Mouse (Mus musculus) heart, embryonic 12.5 days (tissue): ENCODE measurements at regions not wholly inside any gene's neighbourhood (a gene's known extent, or its start where the extent isn't known, plus 50 kb on each side); places are given as distances from the start of the nearest gene placed in this dataset.
A peak's percentile ranks its signal among the peaks of the same experiment; 100 is the strongest.

ENCODE experiments used
- ATAC-seq: fragments of 200-750 bp; cut with Nextera tagmentation; 2 replicates; pipeline ENCODE4 v1.8.0; 2017; ENCODE audit warnings: moderate TSS enrichment, moderate library complexity; ENCODE audit not compliant: insufficient number of reproducible peaks, low FRiP score
- H3K27ac ChIP-seq: fragments of 300-500 bp; sonication (generic); 2 replicates; pipeline ENCODE4 v1.5.1; 2016; ENCODE audit warnings: mild to moderate bottlenecking, moderate library complexity; ENCODE audit not compliant: poor library complexity, severe bottlenecking
- H3K27me3 ChIP-seq: fragments of 300-500 bp; sonication (generic); replicated peaks from 2 replicates; pipeline ENCODE4 v1.6.1; 2016; ENCODE audit warnings: mild to moderate bottlenecking, moderate library complexity
- H3K36me3 ChIP-seq: fragments of 300-500 bp; sonication (generic); 2 replicates; pipeline ENCODE4 v1.6.1; 2016; ENCODE audit warnings: mild to moderate bottlenecking, moderate library complexity
- H3K4me1 ChIP-seq: fragments of 300-500 bp; sonication (generic); replicated peaks from 2 replicates; pipeline ENCODE4 v1.6.1; 2016; ENCODE audit warnings: mild to moderate bottlenecking
- H3K4me2 ChIP-seq: fragments of 300-500 bp; sonication (generic); 2 replicates; pipeline ENCODE4 v1.6.1; 2016; ENCODE audit warnings: mild to moderate bottlenecking, moderate library complexity
- H3K4me3 ChIP-seq: fragments of 300-500 bp; sonication (generic); 2 replicates; pipeline ENCODE4 v1.5.1; 2016; ENCODE audit warnings: mild to moderate bottlenecking
- H3K9ac ChIP-seq: fragments of 300-500 bp; sonication (generic); 2 replicates; pipeline ENCODE4 v1.6.1; 2016; ENCODE audit warnings: mild to moderate bottlenecking, moderate library complexity
- H3K9me3 ChIP-seq: fragments of 300-500 bp; sonication (generic); replicated peaks from 2 replicates; pipeline ENCODE4 v1.6.1; 2016; ENCODE audit warnings: mild to moderate bottlenecking, moderate library complexity
- WGBS: fragments of 180-500 bp; shearing (Covaris S2); methylation state at CpG from one replicate; pipeline ENCODE4 v1.1.7; 2016; 5-methylcytosine and 5-hydroxymethylcytosine counted together

DNA sequence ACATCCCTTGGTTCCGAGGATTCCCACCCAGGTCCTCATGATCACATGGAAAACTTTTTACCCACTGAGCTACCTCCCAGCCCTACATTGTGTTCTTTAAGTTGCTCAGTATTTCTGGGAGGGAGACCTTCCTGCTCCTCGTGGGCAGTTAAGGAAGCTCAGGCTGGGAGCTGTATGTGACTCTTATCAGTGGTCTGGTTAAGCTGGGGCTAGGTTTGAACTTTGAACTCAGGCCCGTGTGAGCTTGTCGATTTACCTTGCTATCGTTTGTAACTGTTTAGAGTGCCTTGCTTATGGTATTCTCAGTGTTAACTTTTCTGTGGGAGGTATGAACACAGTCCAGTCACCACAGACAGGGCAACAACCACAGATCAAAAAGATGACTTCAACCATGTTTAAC is 68.4 kb upstream of the Tpm1 start:
- no peak overlapping the region for H3K4me2 ChIP-seq
- no peaks in the 10 kb centered on the region for H3K27me3 ChIP-seq
- ATAC-seq = no peak
- 51% methylated on average over 5 of the region's 5 CpGs for WGBS
- 0 out of 2 replicates have a peak, but pooled peaks cover 2% of the 10 kb centered on the region for H3K9me3 ChIP-seq
- no peaks in the 10 kb centered on the region for H3K36me3 ChIP-seq
- H3K27ac ChIP-seq = no peak overlapping the region
- peaks cover 41% of the 10 kb centered on the region for H3K4me1 ChIP-seq
- H3K9ac ChIP-seq = no peak overlapping the region
- no peak overlapping the region for H3K4me3 ChIP-seq

DNA sequence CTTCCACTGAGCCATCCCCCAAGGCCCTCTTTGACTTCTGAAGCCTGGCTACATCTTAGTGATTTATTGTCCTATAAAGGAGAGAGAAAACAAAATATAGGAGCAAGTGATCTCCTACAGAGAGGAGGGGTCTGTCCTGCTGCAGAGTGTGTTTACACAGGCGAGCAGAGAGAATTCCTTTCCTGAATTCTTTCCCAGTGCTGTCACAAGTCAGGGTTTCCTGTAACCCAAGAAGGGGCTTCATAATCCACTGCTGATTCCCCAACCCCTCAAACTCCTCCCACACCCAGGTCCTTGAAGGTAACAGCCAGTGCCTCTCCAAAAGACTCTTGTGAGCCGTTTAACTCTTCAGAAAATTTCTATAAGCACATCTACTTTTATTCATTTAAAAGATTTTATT is 66.8 kb upstream of the Tpm1 start:
- 8% methylated on average over 2 of the region's 2 CpGs for WGBS
- H3K4me1 ChIP-seq = peaks cover 41% of the 10 kb centered on the region
- no peak overlapping the region for H3K4me2 ChIP-seq
- peak; percentile 78 for ATAC-seq
- no peaks in the 10 kb centered on the region for H3K27me3 ChIP-seq
- no peaks in the 10 kb centered on the region for H3K36me3 ChIP-seq
- H3K9me3 ChIP-seq = 0 out of 2 replicates have a peak, but pooled peaks cover 2% of the 10 kb centered on the region
- no peak overlapping the region for H3K9ac ChIP-seq
- H3K4me3 ChIP-seq = no peak overlapping the region
- H3K27ac ChIP-seq = peak overlapping the region; percentile 88

DNA sequence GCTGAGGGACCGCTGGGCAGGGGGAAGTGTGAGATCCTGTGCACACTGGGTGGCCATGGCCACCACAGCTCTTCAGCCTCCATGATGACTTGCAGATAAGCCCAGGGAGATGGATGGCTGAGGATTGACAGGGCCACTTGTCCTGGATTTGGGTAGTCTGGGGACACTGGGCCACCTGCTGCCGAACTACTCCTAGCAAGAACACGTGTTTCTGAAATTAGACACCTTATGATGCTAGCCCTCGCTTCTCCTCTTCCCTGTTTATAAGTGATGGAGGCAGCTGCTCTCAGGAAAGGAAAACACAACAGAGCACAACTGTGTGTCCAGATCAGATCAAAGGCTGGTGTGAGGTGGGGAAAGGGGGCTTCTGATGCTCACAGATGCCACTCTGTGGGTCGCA is 64.9 kb upstream of the Tpm1 start:
- no peaks in the 10 kb centered on the region for H3K9me3 ChIP-seq
- H3K27me3 ChIP-seq = no peaks in the 10 kb centered on the region
- no peak overlapping the region for H3K9ac ChIP-seq
- 47% methylated on average over 5 of the region's 5 CpGs for WGBS
- H3K4me2 ChIP-seq = no peak overlapping the region
- no peak overlapping the region for H3K4me3 ChIP-seq
- no peak for ATAC-seq
- H3K36me3 ChIP-seq = no peaks in the 10 kb centered on the region
- H3K27ac ChIP-seq = no peak overlapping the region
- peaks cover 44% of the 10 kb centered on the region for H3K4me1 ChIP-seq

DNA sequence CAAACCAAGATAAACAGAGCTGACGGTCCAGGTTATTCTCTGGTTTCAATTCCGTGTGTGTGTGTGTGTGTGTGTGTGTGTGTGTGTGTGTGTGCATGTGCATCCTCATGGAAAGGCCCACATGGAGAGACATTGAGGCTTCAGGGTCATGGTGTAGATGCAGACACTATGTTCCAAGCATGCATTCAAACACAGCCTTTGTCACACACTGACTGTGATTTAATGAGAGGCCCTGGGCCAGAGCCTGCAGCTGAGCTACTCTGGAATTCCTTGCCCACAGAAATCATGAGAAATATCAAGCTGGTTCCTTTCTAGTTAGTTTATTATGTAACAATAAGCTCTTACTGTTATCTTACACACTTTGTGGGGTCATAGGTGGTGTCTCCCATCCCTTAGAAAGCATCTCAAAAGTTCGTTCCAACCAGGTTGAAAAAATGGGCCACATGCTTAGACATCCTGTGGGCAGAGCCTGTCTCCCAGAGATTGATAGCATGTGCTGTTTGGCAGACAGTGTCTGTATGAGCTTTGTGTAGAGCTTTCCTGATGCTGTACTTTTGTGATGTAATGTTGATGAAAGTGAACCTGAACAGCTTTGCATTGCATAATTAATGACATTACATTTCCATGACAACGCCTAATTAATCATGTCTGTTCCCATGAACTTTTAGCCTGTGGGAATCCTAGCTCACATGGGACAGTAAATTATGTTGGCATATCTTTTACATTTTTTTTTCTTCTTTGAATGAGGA is 62.8 kb upstream of the Tpm1 start:
- H3K4me3 ChIP-seq = no peak overlapping the region
- no peak for ATAC-seq
- no peak overlapping the region for H3K9ac ChIP-seq
- 80% methylated on average over 4 of the region's 4 CpGs for WGBS
- no peaks in the 10 kb centered on the region for H3K9me3 ChIP-seq
- H3K27me3 ChIP-seq = no peaks in the 10 kb centered on the region
- no peak overlapping the region for H3K27ac ChIP-seq
- no peak overlapping the region for H3K4me2 ChIP-seq
- no peaks in the 10 kb centered on the region for H3K36me3 ChIP-seq
- H3K4me1 ChIP-seq = peaks cover 51% of the 10 kb centered on the region

DNA sequence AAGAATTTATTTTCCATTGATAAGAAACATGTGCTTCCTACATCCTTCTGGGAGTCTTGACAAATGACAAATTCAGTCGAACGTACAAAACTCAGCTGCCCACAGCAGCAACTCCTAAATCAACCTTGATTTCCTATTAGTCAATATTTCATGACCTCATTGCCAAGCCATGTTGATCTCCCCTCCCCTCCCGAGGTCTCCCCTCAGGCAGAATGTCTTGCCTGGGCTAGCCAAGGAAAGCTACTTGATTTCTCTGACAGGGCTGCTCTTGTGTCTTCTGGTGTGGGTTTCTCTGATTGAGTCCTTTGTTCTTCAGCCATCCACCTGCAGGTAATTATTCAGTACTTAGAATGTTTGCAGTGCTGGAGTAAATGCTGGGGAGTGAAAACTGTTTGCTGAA is 58.7 kb upstream of the Tpm1 start:
- Histone ChIP-seq H3K4me2 (no peak overlapping the region), H3K9me3 (no peaks in the 10 kb centered on the region), H3K9ac (no peak overlapping the region), H3K27ac (no peak overlapping the region; the same call in 1 of the 2 replicates), H3K4me1 (peaks cover 47% of the 10 kb centered on the region), H3K4me3 (no peak overlapping the region), H3K27me3 (no peaks in the 10 kb centered on the region), H3K36me3 (no peaks in the 10 kb centered on the region)
- ATAC-seq = no peak
- 30% methylated on average over 3 of the region's 3 CpGs for WGBS

DNA sequence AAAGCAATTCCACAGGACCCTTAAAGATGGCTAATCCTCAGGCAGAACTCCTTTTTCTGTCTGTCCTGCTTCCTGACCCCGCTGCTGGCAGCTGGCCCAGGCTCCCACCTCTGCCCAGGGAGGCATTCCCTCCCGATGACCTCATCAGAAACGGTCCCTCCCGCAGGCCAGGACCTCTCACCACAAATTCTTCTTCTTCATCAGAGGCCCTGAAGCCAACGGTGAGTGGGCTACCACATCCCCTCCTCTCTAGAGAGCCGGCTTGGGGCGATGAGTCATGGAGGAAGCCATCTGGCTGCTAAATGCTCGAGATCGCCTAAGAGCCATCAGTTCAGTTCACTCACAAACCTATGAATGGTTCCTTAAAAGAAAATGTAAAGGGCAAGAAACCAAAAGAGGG is 56.7 kb upstream of the Tpm1 start:
- Histone ChIP-seq H3K4me2 (peak overlapping the region; percentile 2; the same call in 1 of the 2 replicates), H3K4me3 (no peak overlapping the region), H3K9ac (no peak overlapping the region), H3K9me3 (no peaks in the 10 kb centered on the region), H3K4me1 (peaks cover 59% of the 10 kb centered on the region), H3K27ac (peak overlapping the region; percentile 77), H3K27me3 (no peaks in the 10 kb centered on the region), H3K36me3 (no peaks in the 10 kb centered on the region)
- 3% methylated on average over 9 of the region's 9 CpGs for WGBS
- ATAC-seq = peak; percentile 65; the same call in 1 of the 2 replicates

DNA sequence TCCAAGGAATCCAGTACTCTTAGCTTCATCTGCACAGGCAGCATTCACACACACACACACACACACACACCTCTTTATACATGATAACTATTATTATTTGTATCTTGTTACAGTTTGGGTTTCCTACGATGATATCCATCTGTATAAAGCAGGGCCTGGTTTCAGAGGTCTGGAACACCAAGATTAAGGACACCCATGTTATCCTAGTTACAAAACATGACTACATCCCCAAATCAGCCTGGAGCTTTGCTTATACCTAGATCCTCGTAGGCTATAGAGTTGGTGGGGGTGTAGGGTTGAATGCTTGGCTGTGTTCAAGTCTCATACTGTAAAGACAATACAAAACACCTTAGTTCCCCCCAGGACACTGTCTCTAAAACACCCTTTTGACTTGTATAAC is 56.0 kb upstream of the Tpm1 start:
- Histone ChIP-seq H3K4me1 (peaks cover 54% of the 10 kb centered on the region), H3K27me3 (no peaks in the 10 kb centered on the region), H3K36me3 (no peaks in the 10 kb centered on the region), H3K9me3 (no peaks in the 10 kb centered on the region), H3K4me3 (no peak overlapping the region), H3K4me2 (no peak overlapping the region), H3K27ac (peak overlapping the region; percentile 77), H3K9ac (no peak overlapping the region)
- 69% methylated on average over 2 of the region's 2 CpGs for WGBS
- no peak for ATAC-seq

DNA sequence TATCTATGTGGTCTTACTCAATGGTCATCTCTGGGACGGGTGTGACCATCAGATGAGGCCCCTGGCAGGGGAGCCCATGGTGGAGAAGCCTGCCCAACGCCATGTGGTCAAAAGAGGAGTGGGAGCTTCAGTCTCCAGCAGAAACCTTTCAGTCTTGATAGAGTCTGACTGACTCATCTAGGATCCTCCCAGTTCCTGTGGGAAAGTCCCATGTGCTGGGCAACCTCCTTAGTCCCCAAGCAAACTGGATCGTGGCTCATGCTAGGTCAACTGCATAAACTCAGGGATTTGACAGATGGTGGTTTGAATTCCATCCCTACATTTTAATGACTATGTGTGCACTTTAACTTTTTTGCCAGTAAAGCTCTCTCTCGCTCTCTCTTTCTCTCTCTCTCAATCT is 55.4 kb upstream of the Tpm1 start:
- Histone ChIP-seq H3K4me1 (peaks cover 58% of the 10 kb centered on the region), H3K4me3 (no peak overlapping the region), H3K27ac (no peak overlapping the region), H3K9me3 (no peaks in the 10 kb centered on the region), H3K4me2 (no peak overlapping the region), H3K36me3 (no peaks in the 10 kb centered on the region), H3K9ac (no peak overlapping the region), H3K27me3 (no peaks in the 10 kb centered on the region)
- 68% methylated on average over 4 of the region's 4 CpGs for WGBS
- no peak for ATAC-seq

DNA sequence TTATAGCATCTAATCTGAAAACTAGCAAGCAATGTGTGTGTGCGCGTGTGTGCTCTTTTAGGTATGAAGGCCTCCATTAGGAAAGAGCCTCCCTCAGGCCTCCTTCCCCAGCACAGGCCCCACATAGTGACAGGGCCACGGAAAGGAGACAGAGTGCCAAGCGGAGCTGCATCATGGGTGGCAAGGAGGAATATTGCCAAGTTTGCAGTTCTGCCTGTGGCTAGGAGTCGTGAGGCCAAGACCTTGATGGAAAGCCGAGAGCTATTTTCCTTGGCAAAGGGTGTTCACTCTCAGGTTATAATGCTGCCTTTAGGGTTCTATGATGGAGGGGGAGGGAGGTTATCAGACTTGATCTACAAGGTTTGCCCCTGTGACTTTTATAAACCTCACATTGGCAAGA is 53.4 kb upstream of the Tpm1 start:
- ATAC-seq = no peak
- peaks cover 66% of the 10 kb centered on the region for H3K4me1 ChIP-seq
- no peak overlapping the region for H3K4me2 ChIP-seq
- no peaks in the 10 kb centered on the region for H3K9me3 ChIP-seq
- no peaks in the 10 kb centered on the region for H3K36me3 ChIP-seq
- 69% methylated on average over 6 of the region's 6 CpGs for WGBS
- no peaks in the 10 kb centered on the region for H3K27me3 ChIP-seq
- H3K27ac ChIP-seq = no peak overlapping the region
- no peak overlapping the region for H3K9ac ChIP-seq
- H3K4me3 ChIP-seq = no peak overlapping the region

DNA sequence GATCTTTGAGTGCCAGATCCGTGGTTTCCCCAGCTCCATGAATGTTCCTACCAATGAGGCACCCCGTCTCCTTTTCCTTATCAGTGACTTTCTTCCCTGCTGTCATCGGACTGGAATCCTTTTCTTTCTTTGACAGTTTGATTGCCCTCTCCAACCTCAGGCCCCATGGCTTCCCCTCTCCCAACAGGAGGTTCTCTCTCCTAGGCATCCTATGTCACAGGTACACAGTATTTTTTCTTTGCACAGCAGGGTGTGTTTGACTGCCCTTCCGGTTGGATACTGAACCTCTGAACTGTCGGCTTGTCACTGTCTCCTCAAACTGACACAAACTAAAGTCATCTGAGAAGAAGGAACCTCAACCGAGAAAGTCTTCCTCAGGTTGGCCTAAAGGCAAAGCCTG is 50.3 kb upstream of the Tpm1 start:
- Histone ChIP-seq H3K36me3 (no peaks in the 10 kb centered on the region), H3K4me3 (no peak overlapping the region), H3K4me1 (peaks cover 42% of the 10 kb centered on the region), H3K9me3 (no peaks in the 10 kb centered on the region), H3K27ac (0 out of 2 replicates have a peak overlapping the region, but pooled peaks have one; percentile 12), H3K27me3 (no peaks in the 10 kb centered on the region), H3K4me2 (peak overlapping the region; percentile 19; the same call in 1 of the 2 replicates), H3K9ac (no peak overlapping the region)
- 16% methylated on average over 6 of the region's 6 CpGs for WGBS
- ATAC-seq = no peak
